Mouse (Mus musculus) olfactory bulb, adult 2 months (tissue): Measurements from ENCODE around the gene Gm8126.
"Not testable (repeated sequence)": the region's sequence is repeated elsewhere in the genome, so short reads cannot be mapped to it uniquely, and the experiment has no call there.

Experiments used
- CTCF ChIP-seq: fragments of 200-500 bp; IDR thresholded peaks from 2 replicates; pipeline ENCODE4 v1.5.1; 2012; ENCODE audit warnings: low read depth, mild to moderate bottlenecking, low read length, moderate library complexity; ENCODE audit not compliant: insufficient read depth
- POLR2A ChIP-seq: fragments of 200-500 bp; IDR thresholded peaks from 2 replicates; pipeline ENCODE4 v1.6.1; 2012; ENCODE audit warnings: mild to moderate bottlenecking, low read depth, low read length, moderate library complexity; ENCODE audit not compliant: insufficient read depth

DNA sequence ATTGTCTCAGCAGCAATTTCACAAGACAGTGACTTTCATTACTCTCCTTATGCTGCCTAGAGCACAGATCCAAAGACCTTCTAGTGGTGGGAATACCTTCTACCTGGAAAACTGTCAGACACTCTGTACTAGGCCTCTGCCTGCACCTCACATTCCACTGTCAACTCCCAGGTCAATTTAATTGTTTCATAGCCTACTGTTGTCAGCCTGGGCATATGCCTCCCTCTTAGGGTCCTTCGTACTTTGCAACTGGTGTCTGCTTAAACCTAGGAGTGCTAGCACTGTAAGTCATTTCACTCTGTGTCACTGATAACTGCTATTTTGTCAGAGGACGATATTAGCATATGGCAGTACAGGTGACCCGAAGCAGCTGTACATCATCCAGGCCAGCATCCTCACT is 10.8 kb downstream of the Gm8126 start:
- not testable (repeated sequence) for TF ChIP-seq CTCF, POLR2A
